Mouse (Mus musculus): ENCODE measurements around the gene P4ha1.

Gene P4ha1

GRCm38 (mm10) chr10:59323488-59324161 lies 529 bp downstream of the P4ha1 start:
- DNase-seq (ENCODE audit: low spot score) = no peak

- DNase-seq (ENCODE audit: low spot score) = peak; percentile 49
Observed at GRCm38 (mm10) chr10:59324311-59325165, 1.4 kb downstream of the P4ha1 start.

- no peak for DNase-seq (ENCODE audit: low spot score)
Observed at GRCm38 (mm10) chr10:59326612-59327315, 3.7 kb downstream of the P4ha1 start.

- no peak for DNase-seq (ENCODE audit: low spot score)
Observed at GRCm38 (mm10) chr10:59327316-59327710, 4.2 kb downstream of the P4ha1 start.

GRCm38 (mm10) chr10:59331546-59332256 lies 8.6 kb downstream of the P4ha1 start:
- DNase-seq (ENCODE audit: low spot score) = peak; percentile 22

- DNase-seq (ENCODE audit: low spot score) = peak; percentile 25
Observed at GRCm38 (mm10) chr10:59333400-59333799, 10.3 kb downstream of the P4ha1 start.

- DNase-seq (ENCODE audit: low spot score) = peak; percentile 40
Observed at GRCm38 (mm10) chr10:59334899-59335798, 12.1 kb downstream of the P4ha1 start.

- no peak for DNase-seq (ENCODE audit: low spot score)
Observed at GRCm38 (mm10) chr10:59336124-59336523, 13.0 kb downstream of the P4ha1 start.

- no peak for DNase-seq (ENCODE audit: low spot score)
Observed at GRCm38 (mm10) chr10:59346560-59346959, 23.5 kb downstream of the P4ha1 start.

GRCm38 (mm10) chr10:59348200-59348599 lies 25.1 kb downstream of the P4ha1 start:
- DNase-seq (ENCODE audit: low spot score) = no peak

GRCm38 (mm10) chr10:59349536-59349935 lies 26.4 kb downstream of the P4ha1 start:
- DNase-seq (ENCODE audit: low spot score) = no peak

GRCm38 (mm10) chr10:59353065-59353464 lies 30.0 kb downstream of the P4ha1 start:
- no peak for DNase-seq (ENCODE audit: low spot score)

- no peak for DNase-seq (ENCODE audit: low spot score)
Observed at GRCm38 (mm10) chr10:59354120-59354519, 31.0 kb downstream of the P4ha1 start.

GRCm38 (mm10) chr10:59355020-59355419 lies 31.9 kb downstream of the P4ha1 start:
- no peak for DNase-seq (ENCODE audit: low spot score)

- DNase-seq (ENCODE audit: low spot score) = no peak
Observed at GRCm38 (mm10) chr10:59358744-59359143, 35.6 kb downstream of the P4ha1 start.

- no peak for DNase-seq (ENCODE audit: low spot score)
Observed at GRCm38 (mm10) chr10:59363208-59363607, 40.1 kb downstream of the P4ha1 start.

- no peak for DNase-seq (ENCODE audit: low spot score)
Observed at GRCm38 (mm10) chr10:59364551-59364950, 41.5 kb downstream of the P4ha1 start.

- DNase-seq (ENCODE audit: low spot score) = no peak
Observed at GRCm38 (mm10) chr10:59365804-59366589, 42.9 kb downstream of the P4ha1 start.

- DNase-seq (ENCODE audit: low spot score) = no peak
Observed at GRCm38 (mm10) chr10:59366746-59367145, 43.6 kb downstream of the P4ha1 start.

- DNase-seq (ENCODE audit: low spot score) = no peak
Observed at GRCm38 (mm10) chr10:59367206-59367605, 44.1 kb downstream of the P4ha1 start.

Measured in testis, postnatal 10 days (tissue).